Mouse (Mus musculus) small intestine, adult 2 months (tissue): ENCODE measurements around the gene Zfand6.

ENCODE experiments used
- CTCF ChIP-seq: fragments of 200-500 bp; IDR thresholded peaks from 2 replicates; pipeline ENCODE4 v1.5.1; 2012; ENCODE audit warnings: low read depth, mild to moderate bottlenecking, control low read depth, inconsistent platforms, low read length, moderate library complexity, mixed read lengths; ENCODE audit not compliant: insufficient replicate concordance, insufficient read length; ENCODE audit errors: extremely low read depth
- POLR2A ChIP-seq: fragments of 200-500 bp; IDR thresholded peaks from 2 replicates; pipeline ENCODE4 v1.6.1; 2012; ENCODE audit warnings: low read depth, mild to moderate bottlenecking, control low read depth, inconsistent platforms, low read length, moderate library complexity

- TF ChIP-seq POLR2A: no peak
- no peak for TF ChIP-seq CTCF
These were observed 37.0 kb downstream of the Zfand6 start for GRCm38 (mm10) chr7:84652740-84653139.
